Mouse (Mus musculus): ENCODE results near the gene Snx33. TPM values are rescaled to one million over a fixed set of nuclear protein-coding genes. Genes with fewer than 3 reads are reported as not detected.
A peak's percentile ranks its signal among the peaks of the same experiment; 100 is the strongest.

Snx33 gene
- polyA plus RNA-seq, 1 experiment from 2014 or later, result 5.6 TPM

DNA sequence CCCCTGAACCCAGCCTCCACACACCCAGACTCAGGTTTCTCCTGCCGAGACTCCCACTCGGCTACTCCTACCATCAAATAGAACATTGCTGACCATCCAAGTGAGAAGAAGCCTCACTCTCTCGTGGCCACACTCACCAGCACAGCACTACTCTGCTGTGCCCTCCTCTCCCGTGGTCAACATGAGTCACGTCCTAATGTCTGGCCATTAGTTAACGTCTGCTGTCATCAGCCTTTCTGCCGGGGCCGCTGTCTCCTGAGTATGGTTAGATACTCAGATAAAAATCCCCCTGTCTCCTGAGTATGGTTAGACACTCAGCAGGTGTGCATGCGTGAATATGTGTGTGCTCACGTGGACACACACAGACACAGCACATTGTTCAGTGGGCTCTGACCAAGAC lies 57.4 kb downstream of the Snx33 start:
- Histone ChIP-seq H3K27ac (no peak overlapping the region), H3K4me2 (replicated peaks) (no peak overlapping the region), H3K4me1 (peaks cover 16% of the 10 kb centered on the region), H3K9ac (no peak overlapping the region), H3K9me3 (no peaks in the 10 kb centered on the region), H3K27me3 (replicated peaks) (0 out of 2 replicates have a peak, but pooled peaks cover 1% of the 10 kb centered on the region), H3K4me3 (no peak overlapping the region), H3K36me3 (no peaks in the 10 kb centered on the region)
- WGBS, result 65% methylated on average over 10 of the region's 10 CpGs
- ATAC-seq (ENCODE audit: low FRiP score, low read depth), result no peak

DNA sequence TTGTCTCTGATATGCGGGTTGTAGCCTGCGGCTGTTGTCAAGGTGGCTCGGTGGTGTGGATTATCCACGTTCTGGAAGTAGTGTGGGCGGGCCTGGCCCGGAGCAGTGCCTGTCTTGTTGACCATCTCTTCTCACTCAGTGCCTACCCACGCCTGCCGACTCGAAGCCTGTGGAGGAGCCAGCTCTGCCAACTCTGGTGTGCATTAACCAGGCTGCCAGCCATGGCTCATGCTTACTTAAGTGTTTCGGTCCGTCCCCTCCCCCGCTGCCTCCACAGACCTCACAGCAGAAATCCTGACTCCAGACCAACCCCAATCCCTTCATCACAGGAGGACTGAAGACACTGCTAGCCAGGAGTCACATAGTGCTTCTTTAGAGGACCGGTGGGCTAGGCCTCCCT lies 58.6 kb downstream of the Snx33 start:
- 83% methylated on average over 13 of the region's 13 CpGs for WGBS
- no peak overlapping the region for H3K4me3 ChIP-seq

GRCm38 (mm10) chr9:56868292-56868691 lies 59.9 kb downstream of the Snx33 start:
- H3K27me3 ChIP-seq (replicated peaks), result peaks cover 22% of the 10 kb centered on the region; the same call in 1 of the 2 replicates
- peaks cover 31% of the 10 kb centered on the region for H3K4me1 ChIP-seq
- peak; percentile 71; the same call in 1 of the 2 replicates for ATAC-seq (ENCODE audit: low FRiP score, low read depth)
- peak overlapping the region; percentile 14; the same call in 1 of the 2 replicates for H3K4me2 ChIP-seq (replicated peaks)
- H3K9me3 ChIP-seq, result no peaks in the 10 kb centered on the region
- H3K27ac ChIP-seq, result no peak overlapping the region
- no peak overlapping the region for H3K4me3 ChIP-seq
- 51% methylated on average over 6 of the region's 6 CpGs for WGBS
- H3K9ac ChIP-seq, result no peak overlapping the region
- no peaks in the 10 kb centered on the region for H3K36me3 ChIP-seq

More for the DNA sequence above, 58.6 kb downstream of the Snx33 start:
- Histone ChIP-seq H3K27me3 (replicated peaks) (peaks cover 13% of the 10 kb centered on the region; the same call in 1 of the 2 replicates), H3K4me1 (peaks cover 25% of the 10 kb centered on the region), H3K4me2 (replicated peaks) (no peak overlapping the region), H3K27ac (no peak overlapping the region), H3K9ac (no peak overlapping the region), H3K9me3 (no peaks in the 10 kb centered on the region), H3K36me3 (no peaks in the 10 kb centered on the region)
- no peak for ATAC-seq (ENCODE audit: low FRiP score, low read depth)

Other genes starting within 250 kb of the Snx33 start
- gene Lingo1, start 131.9 kb downstream of the Snx33 start, polyA plus RNA-seq (2016; fragmentation: Nextera tagmentation; extraction: Ambion mirVana), result 44.2 and 47.8 TPM in 2 replicates
- gene Odf3l1, start 63.7 kb downstream of the Snx33 start, polyA plus RNA-seq (2016; fragmentation: Nextera tagmentation; extraction: Ambion mirVana), result not detected in 2 replicates
- 5.3 and 5.8 TPM in 2 replicates for gene Cspg4, start 63.3 kb downstream of the Snx33 start, polyA plus RNA-seq (2016; fragmentation: Nextera tagmentation; extraction: Ambion mirVana)
- 67.8 and 71.7 TPM in 2 replicates for gene Imp3, start 9.1 kb upstream of the Snx33 start, polyA plus RNA-seq (2016; fragmentation: Nextera tagmentation; extraction: Ambion mirVana)
- gene Snupn, start 22.5 kb upstream of the Snx33 start, polyA plus RNA-seq (2016; fragmentation: Nextera tagmentation; extraction: Ambion mirVana), result 28.2 and 28.7 TPM in 2 replicates
- gene Ptpn9, start 66.6 kb upstream of the Snx33 start, polyA plus RNA-seq (2016; fragmentation: Nextera tagmentation; extraction: Ambion mirVana), result 31.7 and 35.9 TPM in 2 replicates
- 33.0 and 33.7 TPM in 2 replicates for gene Sin3a, start 143.7 kb upstream of the Snx33 start, polyA plus RNA-seq (2016; fragmentation: Nextera tagmentation; extraction: Ambion mirVana)
- 64.4 and 64.6 TPM in 2 replicates for gene Man2c1, start 202.3 kb upstream of the Snx33 start, polyA plus RNA-seq (2016; fragmentation: Nextera tagmentation; extraction: Ambion mirVana)
- gene Neil1, start 219.9 kb upstream of the Snx33 start, polyA plus RNA-seq (2016; fragmentation: Nextera tagmentation; extraction: Ambion mirVana), result 8.5 and 9.1 TPM in 2 replicates
- gene Commd4, start 230.0 kb upstream of the Snx33 start, polyA plus RNA-seq (2016; fragmentation: Nextera tagmentation; extraction: Ambion mirVana), result 133 and 139 TPM in 2 replicates

Measured in neural tube, embryonic 12.5 days (tissue).